Mouse (Mus musculus) megakaryocyte, embryonic 14.5 days (primary cell): ENCODE results near the gene Stard13.

ENCODE experiments used
- FLI1 ChIP-seq: IDR thresholded peaks from 2 replicates; pipeline ENCODE4 v1.6.1; 2012; ENCODE audit warnings: low read length, inconsistent platforms, mixed read lengths
- GATA1 ChIP-seq: IDR thresholded peaks from 3 replicates; pipeline ENCODE4 v1.6.1; 2012; ENCODE audit warnings: mixed read lengths, low read length, inconsistent platforms, borderline replicate concordance

- TF ChIP-seq GATA1 (no peak), FLI1 (no peak)
These were observed 34.4 kb downstream of the Stard13 start for GRCm38 (mm10) chr5:151199235-151199634.
